Mouse (Mus musculus) heart, embryonic 16.5 days (tissue): ENCODE data around the gene Srrm3. TPM values are rescaled to one million over a fixed set of nuclear protein-coding genes. Genes with fewer than 3 reads are reported as not detected.
A peak's percentile ranks its signal among the peaks of the same experiment; 100 is the strongest.

Experiments
- ATAC-seq: fragments of 200-750 bp; cut with Nextera tagmentation; replicated peaks from 2 replicates; pipeline ENCODE4 v1.8.0; 2017; ENCODE audit warnings: moderate number of reproducible peaks; ENCODE audit not compliant: insufficient read depth, low FRiP score; ENCODE audit errors: extremely low read depth
- H3K27ac ChIP-seq: fragments of 300-500 bp; sonication (generic); 2 replicates; pipeline ENCODE4 v1.5.1; 2014; ENCODE audit warnings: mild to moderate bottlenecking, low read length, control low read depth, moderate library complexity
- H3K27me3 ChIP-seq: fragments of 300-500 bp; sonication (generic); 2 replicates; pipeline ENCODE4 v1.6.1; 2014; ENCODE audit warnings: low read length, mixed read lengths; ENCODE audit not compliant: control insufficient read depth, insufficient read depth
- H3K36me3 ChIP-seq: fragments of 300-500 bp; sonication (generic); 2 replicates; pipeline ENCODE4 v1.6.1; 2014; ENCODE audit not compliant: control insufficient read depth, insufficient read depth
- H3K4me1 ChIP-seq: fragments of 300-500 bp; sonication (generic); 2 replicates; pipeline ENCODE4 v1.6.1; 2014; ENCODE audit warnings: low read length, mixed read lengths; ENCODE audit not compliant: control insufficient read depth, insufficient read depth
- H3K4me2 ChIP-seq: fragments of 300-500 bp; sonication (generic); 2 replicates; pipeline ENCODE4 v1.6.1; 2014; ENCODE audit warnings: low read depth, mild to moderate bottlenecking, control low read depth, low read length
- H3K4me3 ChIP-seq: fragments of 300-500 bp; sonication (generic); 2 replicates; pipeline ENCODE4 v1.5.1; 2014; ENCODE audit warnings: mild to moderate bottlenecking, control low read depth, low read length
- H3K9ac ChIP-seq: fragments of 300-500 bp; sonication (generic); 2 replicates; pipeline ENCODE4 v1.6.1; 2014; ENCODE audit warnings: low read length, control low read depth
- H3K9me3 ChIP-seq: fragments of 300-500 bp; sonication (generic); replicated peaks from 2 replicates; pipeline ENCODE4 v1.6.1; 2016; ENCODE audit warnings: low read length; ENCODE audit not compliant: control insufficient read depth
- WGBS: fragments of 180-500 bp; shearing (Covaris S2); extraction: QIAGEN DNeasy Blood & Tissue Kit; methylation state at CpG from one replicate; pipeline ENCODE4 v1.1.7; 2014; 5-methylcytosine and 5-hydroxymethylcytosine counted together
- polyA plus RNA-seq: library from polyadenylated mRNA; unstranded; fragments of >200 nt; fragmentation: Nextera tagmentation; extraction: Ambion mirVana; gene quantifications from 2 replicates; pipeline ENCODE4 v1.2.1, GENCODE M21; 2015

Gene Srrm3
- polyA plus RNA-seq, 1 experiment from 2014 or later = 0.07 TPM

GRCm38 (mm10) chr5:135903551-135904151 lies 97.0 kb downstream of the Srrm3 start:
- H3K4me2 ChIP-seq = peak overlapping the region; percentile 77
- peak overlapping the region; percentile 67 for H3K9ac ChIP-seq
- no peaks in the 10 kb centered on the region for H3K27me3 ChIP-seq
- H3K27ac ChIP-seq = peak overlapping the region; percentile 73
- 2% methylated on average over 30 of the region's 30 CpGs for WGBS
- peak overlapping the region; percentile 53 for H3K4me3 ChIP-seq
- H3K36me3 ChIP-seq = no peaks in the 10 kb centered on the region; the same call in 1 of the 2 replicates
- peak; percentile 93 for ATAC-seq
- peaks cover 16% of the 10 kb centered on the region for H3K4me1 ChIP-seq
- no peaks in the 10 kb centered on the region for H3K9me3 ChIP-seq

GRCm38 (mm10) chr5:135904259-135904658 lies 97.6 kb downstream of the Srrm3 start:
- Histone ChIP-seq H3K4me3 (no peak overlapping the region), H3K27me3 (no peaks in the 10 kb centered on the region), H3K4me1 (peaks cover 20% of the 10 kb centered on the region), H3K36me3 (peaks cover 6% of the 10 kb centered on the region), H3K4me2 (peak overlapping the region; percentile 77), H3K9ac (no peak overlapping the region), H3K9me3 (no peaks in the 10 kb centered on the region), H3K27ac (0 out of 2 replicates have a peak overlapping the region, but pooled peaks have one; percentile 16)
- no peak for ATAC-seq
- 55% methylated on average over 5 of the region's 5 CpGs for WGBS

GRCm38 (mm10) chr5:135905320-135906225 lies 98.9 kb downstream of the Srrm3 start:
- no peaks in the 10 kb centered on the region for H3K9me3 ChIP-seq

GRCm38 (mm10) chr5:135906846-135907245 lies 100.2 kb downstream of the Srrm3 start:
- no peaks in the 10 kb centered on the region for H3K27me3 ChIP-seq
- H3K4me2 ChIP-seq = no peak overlapping the region
- 0 out of 2 replicates have a peak overlapping the region, but pooled peaks have one; percentile 25 for H3K27ac ChIP-seq
- no peak for ATAC-seq
- WGBS = 72% methylated on average over 4 of the region's 4 CpGs
- H3K4me3 ChIP-seq = no peak overlapping the region
- peaks cover 20% of the 10 kb centered on the region for H3K4me1 ChIP-seq
- no peak overlapping the region for H3K9ac ChIP-seq
- H3K36me3 ChIP-seq = peaks cover 26% of the 10 kb centered on the region
- no peaks in the 10 kb centered on the region for H3K9me3 ChIP-seq

More at GRCm38 (mm10) chr5:135905320-135906225, 98.9 kb downstream of the Srrm3 start:
- ATAC-seq = no peak
- peaks cover 20% of the 10 kb centered on the region for H3K4me1 ChIP-seq
- no peak overlapping the region for H3K4me3 ChIP-seq
- peak overlapping the region; percentile 32; the same call in 1 of the 2 replicates for H3K27ac ChIP-seq
- no peak overlapping the region for H3K4me2 ChIP-seq
- 0 out of 2 replicates have a peak overlapping the region, but pooled peaks have one; percentile 18 for H3K9ac ChIP-seq
- H3K27me3 ChIP-seq = no peaks in the 10 kb centered on the region
- 48% methylated on average over 8 of the region's 8 CpGs for WGBS
- peaks cover 16% of the 10 kb centered on the region for H3K36me3 ChIP-seq

GRCm38 (mm10) chr5:135907256-135907655 lies 100.6 kb downstream of the Srrm3 start:
- H3K27ac ChIP-seq = peak overlapping the region; percentile 25; the same call in 1 of the 2 replicates

GRCm38 (mm10) chr5:135908185-135908584 lies 101.5 kb downstream of the Srrm3 start:
- ATAC-seq = no peak
- Histone ChIP-seq H3K4me2 (no peak overlapping the region), H3K4me3 (no peak overlapping the region), H3K4me1 (peaks cover 26% of the 10 kb centered on the region), H3K9me3 (no peaks in the 10 kb centered on the region), H3K9ac (no peak overlapping the region), H3K27ac (no peak overlapping the region), H3K36me3 (peaks cover 26% of the 10 kb centered on the region), H3K27me3 (no peaks in the 10 kb centered on the region)
- 83% methylated on average over 12 of the region's 12 CpGs for whole genome bisulfite sequencing

More at GRCm38 (mm10) chr5:135907256-135907655, 100.6 kb downstream of the Srrm3 start:
- Histone ChIP-seq H3K4me2 (no peak overlapping the region), H3K9ac (no peak overlapping the region), H3K36me3 (peaks cover 26% of the 10 kb centered on the region), H3K4me1 (peaks cover 22% of the 10 kb centered on the region), H3K27me3 (no peaks in the 10 kb centered on the region), H3K4me3 (no peak overlapping the region), H3K9me3 (no peaks in the 10 kb centered on the region)
- no peak for ATAC-seq
- 66% methylated on average over 13 of the region's 13 CpGs for WGBS

GRCm38 (mm10) chr5:135908989-135909388 lies 102.3 kb downstream of the Srrm3 start:
- peaks cover 26% of the 10 kb centered on the region for H3K36me3 ChIP-seq
- ATAC-seq = no peak
- H3K9me3 ChIP-seq = no peaks in the 10 kb centered on the region
- H3K9ac ChIP-seq = no peak overlapping the region
- H3K27me3 ChIP-seq = no peaks in the 10 kb centered on the region
- H3K4me3 ChIP-seq = no peak overlapping the region
- H3K27ac ChIP-seq = no peak overlapping the region
- H3K4me1 ChIP-seq = peaks cover 34% of the 10 kb centered on the region
- no peak overlapping the region for H3K4me2 ChIP-seq
- 89% methylated on average over 16 of the region's 16 CpGs for WGBS

GRCm38 (mm10) chr5:135909646-135910045 lies 103.0 kb downstream of the Srrm3 start:
- no peaks in the 10 kb centered on the region for H3K9me3 ChIP-seq
- WGBS = 83% methylated on average over 10 of the region's 10 CpGs
- peaks cover 26% of the 10 kb centered on the region for H3K36me3 ChIP-seq
- H3K4me1 ChIP-seq = peaks cover 39% of the 10 kb centered on the region
- no peaks in the 10 kb centered on the region for H3K27me3 ChIP-seq
- ATAC-seq = no peak
- no peak overlapping the region for H3K9ac ChIP-seq
- no peak overlapping the region for H3K4me2 ChIP-seq
- no peak overlapping the region for H3K27ac ChIP-seq
- no peak overlapping the region for H3K4me3 ChIP-seq

- WGBS = 88% methylated on average over 25 of the region's 25 CpGs
- no peak for ATAC-seq
- no peak overlapping the region for H3K27ac ChIP-seq
- peaks cover 45% of the 10 kb centered on the region for H3K4me1 ChIP-seq
- peaks cover 26% of the 10 kb centered on the region for H3K36me3 ChIP-seq
- no peak overlapping the region for H3K9ac ChIP-seq
- H3K27me3 ChIP-seq = no peaks in the 10 kb centered on the region
- no peak overlapping the region for H3K4me3 ChIP-seq
- H3K9me3 ChIP-seq = no peaks in the 10 kb centered on the region
- H3K4me2 ChIP-seq = no peak overlapping the region
These were observed 104.1 kb downstream of the Srrm3 start for GRCm38 (mm10) chr5:135910813-135911212.
